Mouse (Mus musculus): Measurements from ENCODE around the gene Nrip2.

The Nrip2 gene

GRCm38 (mm10) chr6:128437731-128438316, 38.7 kb downstream of the Nrip2 start:
- DNase-seq (ENCODE audit: low spot score) = peak; percentile 60

- peak; percentile 90 for DNase-seq (ENCODE audit: low spot score)
These were observed 39.3 kb downstream of the Nrip2 start, which contains the start of gene Fkbp4 for GRCm38 (mm10) chr6:128438317-128438870. Fkbp4 (minus strand) TSS chr6:128438677.

DNA sequence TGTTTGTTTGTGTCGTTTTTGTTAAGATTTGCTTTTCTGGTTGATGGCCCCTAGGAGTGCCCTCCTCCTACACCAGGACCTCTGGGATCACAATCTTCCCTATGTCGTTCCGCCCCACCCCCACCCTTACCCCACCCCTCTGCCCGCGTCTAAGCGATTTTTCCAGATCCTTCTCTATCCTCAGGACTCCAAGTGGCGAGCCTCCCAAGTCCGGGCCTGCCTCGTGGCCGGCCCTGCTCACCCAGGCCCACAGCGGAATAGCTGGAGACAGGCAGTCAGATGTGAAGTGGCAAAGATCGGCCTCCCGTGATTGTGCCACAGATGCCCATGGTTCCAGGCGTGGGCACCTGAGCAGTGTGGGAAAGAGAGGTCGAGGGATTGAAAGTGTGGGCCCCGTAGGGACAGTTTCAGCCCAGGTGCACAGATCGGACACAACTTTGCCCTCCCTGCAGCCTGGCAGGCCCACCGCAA, 39.8 kb downstream of the Nrip2 start:
- DNase-seq (ENCODE audit: low spot score) = no peak

DNA sequence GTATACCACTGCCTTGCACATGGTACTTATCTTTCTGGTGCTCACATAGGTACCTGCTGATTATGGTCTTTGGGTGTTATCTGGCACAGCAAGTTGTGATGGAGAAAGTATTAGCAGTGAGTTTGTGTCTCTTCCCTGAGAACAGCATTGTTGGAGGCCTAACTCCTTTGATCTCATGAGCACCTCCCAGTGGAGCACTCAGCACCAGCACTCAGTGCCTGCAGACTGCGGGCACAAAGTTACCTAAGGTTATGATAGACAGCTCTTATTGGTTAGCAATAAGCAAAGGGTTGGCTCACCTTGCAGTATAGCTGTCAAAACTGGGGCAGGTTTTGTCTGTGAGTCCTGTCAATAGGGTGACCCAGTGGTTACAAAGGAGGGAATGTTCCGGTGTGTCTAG, 41.1 kb downstream of the Nrip2 start:
- DNase-seq (ENCODE audit: low spot score) = no peak

GRCm38 (mm10) chr6:128445761-128446535, 46.9 kb downstream of the Nrip2 start:
- DNase-seq (ENCODE audit: low spot score) = peak; percentile 71

- no peak for DNase-seq (ENCODE audit: low spot score)
These were observed 48.0 kb downstream of the Nrip2 start for GRCm38 (mm10) chr6:128447063-128447462.

- DNase-seq (ENCODE audit: low spot score) = peak; percentile 41
These were observed 56.9 kb downstream of the Nrip2 start for GRCm38 (mm10) chr6:128455835-128456605.

GRCm38 (mm10) chr6:128457186-128457585, 58.1 kb downstream of the Nrip2 start:
- no peak for DNase-seq (ENCODE audit: low spot score)

DNA sequence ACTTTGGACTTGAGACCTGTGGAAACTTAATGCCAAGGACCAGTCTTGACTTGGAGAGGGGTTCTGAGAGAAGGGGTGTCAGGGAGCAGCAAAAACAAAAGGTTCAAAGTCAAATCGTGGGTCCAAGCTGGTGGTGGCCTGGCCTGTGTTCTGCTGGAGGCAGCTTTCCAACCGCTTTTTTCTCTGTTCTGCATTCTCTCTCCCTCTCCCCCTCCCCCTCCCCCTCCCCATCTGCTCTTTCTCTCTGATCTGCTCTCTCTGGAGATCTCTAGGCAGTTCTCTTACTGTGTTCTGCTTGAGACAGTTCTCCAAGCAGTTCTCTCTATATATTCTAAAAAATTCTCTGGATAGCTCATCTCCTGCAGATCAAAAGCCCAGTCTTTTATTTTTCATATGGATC, 61.2 kb downstream of the Nrip2 start:
- no peak for DNase-seq (ENCODE audit: low spot score)

DNA sequence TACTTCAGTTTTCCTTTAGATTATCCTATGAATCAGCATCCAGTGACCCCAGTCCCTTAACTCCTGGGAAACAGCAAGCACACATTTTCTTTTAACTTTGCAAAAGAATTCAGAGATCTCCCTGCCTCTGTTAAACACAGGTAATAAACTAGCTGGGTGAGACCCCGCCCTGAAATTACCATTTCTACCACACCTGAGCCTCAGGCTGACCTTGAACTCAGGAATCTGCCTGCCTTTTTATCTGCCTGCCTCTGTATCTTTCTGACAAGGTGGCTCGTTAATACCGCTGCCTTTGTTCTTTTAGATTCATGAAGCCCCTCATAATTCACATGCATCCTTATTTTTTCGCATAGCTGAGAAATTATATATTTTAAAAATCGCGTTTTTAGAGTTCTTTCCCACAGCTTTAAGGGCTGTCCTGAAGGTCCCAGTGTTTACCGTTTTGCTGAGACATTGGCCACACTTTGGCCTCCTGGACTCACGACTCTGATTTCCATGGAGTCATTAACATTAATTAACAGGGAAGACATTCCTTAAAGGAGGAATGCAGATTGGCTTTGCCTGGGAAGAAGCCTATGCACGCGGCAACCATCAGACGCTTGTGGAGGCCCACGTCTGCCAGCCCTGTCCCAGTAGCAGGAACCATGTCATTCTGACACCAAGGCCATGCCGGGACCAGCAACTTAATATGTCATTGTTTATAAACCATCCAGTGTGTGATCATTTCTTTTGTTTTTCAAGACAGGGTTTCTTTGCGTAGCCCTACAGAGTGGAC, 61.8 kb downstream of the Nrip2 start:
- DNase-seq (ENCODE audit: low spot score) = no peak

DNA sequence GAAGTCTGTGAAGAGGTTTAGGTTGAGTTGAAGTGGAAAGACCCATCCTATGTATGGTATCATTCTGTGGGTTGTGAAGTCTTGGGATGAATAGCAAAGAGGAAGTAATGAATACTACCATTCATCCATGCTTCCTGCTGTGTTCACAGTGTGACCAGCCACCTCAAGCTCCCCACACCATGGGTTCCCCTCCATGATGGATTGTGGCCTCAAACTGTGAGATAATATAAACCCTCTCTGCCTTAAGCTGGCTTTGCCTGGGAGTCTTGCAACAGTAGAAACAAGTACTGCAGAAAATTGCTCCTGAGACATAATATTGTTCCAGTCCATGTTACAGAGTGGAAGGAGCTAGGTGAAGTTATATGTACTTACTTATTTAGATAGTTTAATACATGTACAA, 62.5 kb downstream of the Nrip2 start:
- no peak for DNase-seq (ENCODE audit: low spot score)

GRCm38 (mm10) chr6:128464996-128465395, 65.9 kb downstream of the Nrip2 start:
- DNase-seq (ENCODE audit: low spot score) = no peak
